Mouse (Mus musculus): ENCODE data around the gene Hspa12b. TPM values are rescaled to one million over a fixed set of nuclear protein-coding genes. Genes with fewer than 3 reads are reported as not detected.
A peak's percentile ranks its signal among the peaks of the same experiment; 100 is the strongest.

Gene Hspa12b
- polyA plus RNA-seq, 1 experiment from 2014 or later = 5.6 TPM

GRCm38 (mm10) chr2:131125157-131125963 lies 1.7 kb upstream of the Hspa12b start:
- no peak for ATAC-seq (replicated peaks; ENCODE audit: low FRiP score)
- Histone ChIP-seq H3K36me3 (ENCODE audit: control insufficient read depth, insufficient read depth, low read length) (no peaks in the 10 kb centered on the region), H3K4me3 (ENCODE audit: low read depth, low read length) (no peak overlapping the region), H3K9ac (ENCODE audit: low read length) (no peak overlapping the region), H3K27ac (ENCODE audit: low read depth, low read length) (no peak overlapping the region), H3K4me1 (replicated peaks; ENCODE audit: control insufficient read depth, insufficient read depth, low read length) (peaks cover 9% of the 10 kb centered on the region; the same call in 1 of the 2 replicates), H3K27me3 (ENCODE audit: control insufficient read depth, insufficient read depth, low read length) (no peaks in the 10 kb centered on the region), H3K9me3 (ENCODE audit: control insufficient read depth, low read length) (no peaks in the 10 kb centered on the region), H3K4me2 (ENCODE audit: low read depth, low read length, severe bottlenecking) (no peak overlapping the region)
- no peak for DNase-seq (ENCODE audit: low spot score)
- WGBS = 84% methylated on average over 9 of the region's 9 CpGs

- Histone ChIP-seq H3K27me3 (ENCODE audit: control insufficient read depth, insufficient read depth, low read length) (no peaks in the 10 kb centered on the region), H3K9ac (ENCODE audit: low read length) (no peak overlapping the region), H3K4me1 (replicated peaks; ENCODE audit: control insufficient read depth, insufficient read depth, low read length) (peaks cover 9% of the 10 kb centered on the region; the same call in 1 of the 2 replicates), H3K4me3 (ENCODE audit: low read depth, low read length) (no peak overlapping the region), H3K4me2 (ENCODE audit: low read depth, low read length, severe bottlenecking) (0 out of 2 replicates have a peak overlapping the region, but pooled peaks have one; percentile 87), H3K36me3 (ENCODE audit: control insufficient read depth, insufficient read depth, low read length) (no peaks in the 10 kb centered on the region), H3K27ac (ENCODE audit: low read depth, low read length) (no peak overlapping the region), H3K9me3 (ENCODE audit: control insufficient read depth, low read length) (no peaks in the 10 kb centered on the region)
- DNase-seq (ENCODE audit: low spot score) = no peak
- no peak for ATAC-seq (replicated peaks; ENCODE audit: low FRiP score)
- 45% methylated on average over 9 of the region's 9 CpGs for whole genome bisulfite sequencing
These were observed 890 bp upstream of the Hspa12b start for GRCm38 (mm10) chr2:131125964-131126815.

GRCm38 (mm10) chr2:131128211-131128610 lies 1.1 kb downstream of the Hspa12b start:
- Histone ChIP-seq H3K4me3 (ENCODE audit: low read depth, low read length) (peak overlapping the region; percentile 45; the same call in 1 of the 2 replicates), H3K9me3 (ENCODE audit: control insufficient read depth, low read length) (no peaks in the 10 kb centered on the region), H3K27me3 (ENCODE audit: control insufficient read depth, insufficient read depth, low read length) (no peaks in the 10 kb centered on the region), H3K36me3 (ENCODE audit: control insufficient read depth, insufficient read depth, low read length) (no peaks in the 10 kb centered on the region), H3K9ac (ENCODE audit: low read length) (no peak overlapping the region), H3K4me2 (ENCODE audit: low read depth, low read length, severe bottlenecking) (peak overlapping the region; percentile 87; the same call in 1 of the 2 replicates), H3K27ac (ENCODE audit: low read depth, low read length) (no peak overlapping the region), H3K4me1 (replicated peaks; ENCODE audit: control insufficient read depth, insufficient read depth, low read length) (peaks cover 9% of the 10 kb centered on the region; the same call in 1 of the 2 replicates)
- no peak for DNase-seq (ENCODE audit: low spot score)
- ATAC-seq (replicated peaks; ENCODE audit: low FRiP score) = no peak
- WGBS = 87% methylated on average over 5 of the region's 5 CpGs

- no peak for ATAC-seq (replicated peaks; ENCODE audit: low FRiP score)
These were observed 1.6 kb downstream of the Hspa12b start for GRCm38 (mm10) chr2:131128636-131129157.

GRCm38 (mm10) chr2:131129836-131130235 lies 2.8 kb downstream of the Hspa12b start:
- DNase-seq (ENCODE audit: low spot score) (peak; percentile 47), ATAC-seq (replicated peaks; ENCODE audit: low FRiP score) (no peak)
- Histone ChIP-seq H3K27ac (ENCODE audit: low read depth, low read length) (no peak overlapping the region), H3K9me3 (ENCODE audit: control insufficient read depth, low read length) (no peaks in the 10 kb centered on the region), H3K4me3 (ENCODE audit: low read depth, low read length) (no peak overlapping the region), H3K4me1 (replicated peaks; ENCODE audit: control insufficient read depth, insufficient read depth, low read length) (peaks cover 9% of the 10 kb centered on the region; the same call in 1 of the 2 replicates), H3K9ac (ENCODE audit: low read length) (no peak overlapping the region), H3K27me3 (ENCODE audit: control insufficient read depth, insufficient read depth, low read length) (no peaks in the 10 kb centered on the region), H3K4me2 (ENCODE audit: low read depth, low read length, severe bottlenecking) (no peak overlapping the region), H3K36me3 (ENCODE audit: control insufficient read depth, insufficient read depth, low read length) (no peaks in the 10 kb centered on the region)
- 82% methylated on average over 5 of the region's 5 CpGs for WGBS

More at GRCm38 (mm10) chr2:131128636-131129157, 1.6 kb downstream of the Hspa12b start:
- no peak overlapping the region for H3K9ac ChIP-seq (ENCODE audit: low read length)
- no peaks in the 10 kb centered on the region for H3K9me3 ChIP-seq (ENCODE audit: control insufficient read depth, low read length)
- whole genome bisulfite sequencing = 91% methylated on average over 3 of the region's 3 CpGs
- H3K4me2 ChIP-seq (ENCODE audit: low read depth, low read length, severe bottlenecking) = no peak overlapping the region
- no peaks in the 10 kb centered on the region for H3K36me3 ChIP-seq (ENCODE audit: control insufficient read depth, insufficient read depth, low read length)
- no peaks in the 10 kb centered on the region for H3K27me3 ChIP-seq (ENCODE audit: control insufficient read depth, insufficient read depth, low read length)
- peaks cover 9% of the 10 kb centered on the region; the same call in 1 of the 2 replicates for H3K4me1 ChIP-seq (replicated peaks; ENCODE audit: control insufficient read depth, insufficient read depth, low read length)
- DNase-seq (ENCODE audit: low spot score) = no peak
- H3K27ac ChIP-seq (ENCODE audit: low read depth, low read length) = no peak overlapping the region
- no peak overlapping the region; the same call in 1 of the 2 replicates for H3K4me3 ChIP-seq (ENCODE audit: low read depth, low read length)

GRCm38 (mm10) chr2:131130849-131131248 lies 3.8 kb downstream of the Hspa12b start:
- Histone ChIP-seq H3K27ac (ENCODE audit: low read depth, low read length) (no peak overlapping the region), H3K9me3 (ENCODE audit: control insufficient read depth, low read length) (no peaks in the 10 kb centered on the region), H3K9ac (ENCODE audit: low read length) (no peak overlapping the region), H3K4me1 (replicated peaks; ENCODE audit: control insufficient read depth, insufficient read depth, low read length) (peaks cover 9% of the 10 kb centered on the region; the same call in 1 of the 2 replicates), H3K27me3 (ENCODE audit: control insufficient read depth, insufficient read depth, low read length) (no peaks in the 10 kb centered on the region), H3K4me3 (ENCODE audit: low read depth, low read length) (no peak overlapping the region), H3K36me3 (ENCODE audit: control insufficient read depth, insufficient read depth, low read length) (no peaks in the 10 kb centered on the region), H3K4me2 (ENCODE audit: low read depth, low read length, severe bottlenecking) (no peak overlapping the region)
- ATAC-seq (replicated peaks; ENCODE audit: low FRiP score) (no peak), DNase-seq (ENCODE audit: low spot score) (no peak)
- whole genome bisulfite sequencing = 85% methylated on average over 2 of the region's 2 CpGs

- H3K27ac ChIP-seq (ENCODE audit: low read depth, low read length) = no peak overlapping the region
- 87% methylated on average over 10 of the region's 10 CpGs for WGBS
- ATAC-seq (replicated peaks; ENCODE audit: low FRiP score) = no peak
- H3K4me1 ChIP-seq (replicated peaks; ENCODE audit: control insufficient read depth, insufficient read depth, low read length) = peaks cover under 1% of the 10 kb centered on the region; the same call in 1 of the 2 replicates
- H3K36me3 ChIP-seq (ENCODE audit: control insufficient read depth, insufficient read depth, low read length) = no peaks in the 10 kb centered on the region
- H3K4me3 ChIP-seq (ENCODE audit: low read depth, low read length) = no peak overlapping the region
- no peaks in the 10 kb centered on the region for H3K27me3 ChIP-seq (ENCODE audit: control insufficient read depth, insufficient read depth, low read length)
- no peak overlapping the region for H3K4me2 ChIP-seq (ENCODE audit: low read depth, low read length, severe bottlenecking)
- no peaks in the 10 kb centered on the region for H3K9me3 ChIP-seq (ENCODE audit: control insufficient read depth, low read length)
- no peak for DNase-seq (ENCODE audit: low spot score)
- H3K9ac ChIP-seq (ENCODE audit: low read length) = no peak overlapping the region
These were observed 5.2 kb downstream of the Hspa12b start for GRCm38 (mm10) chr2:131132111-131132888.
